Mouse (Mus musculus) layer of hippocampus, adult 9-10 months (tissue): ENCODE measurements around the gene Slc6a16.

ENCODE experiments used
- DNase-seq: peaks from one replicate; pipeline ENCODE4 v3.0.0; 2022; ENCODE audit warnings: low spot score

Gene Slc6a16

DNA sequence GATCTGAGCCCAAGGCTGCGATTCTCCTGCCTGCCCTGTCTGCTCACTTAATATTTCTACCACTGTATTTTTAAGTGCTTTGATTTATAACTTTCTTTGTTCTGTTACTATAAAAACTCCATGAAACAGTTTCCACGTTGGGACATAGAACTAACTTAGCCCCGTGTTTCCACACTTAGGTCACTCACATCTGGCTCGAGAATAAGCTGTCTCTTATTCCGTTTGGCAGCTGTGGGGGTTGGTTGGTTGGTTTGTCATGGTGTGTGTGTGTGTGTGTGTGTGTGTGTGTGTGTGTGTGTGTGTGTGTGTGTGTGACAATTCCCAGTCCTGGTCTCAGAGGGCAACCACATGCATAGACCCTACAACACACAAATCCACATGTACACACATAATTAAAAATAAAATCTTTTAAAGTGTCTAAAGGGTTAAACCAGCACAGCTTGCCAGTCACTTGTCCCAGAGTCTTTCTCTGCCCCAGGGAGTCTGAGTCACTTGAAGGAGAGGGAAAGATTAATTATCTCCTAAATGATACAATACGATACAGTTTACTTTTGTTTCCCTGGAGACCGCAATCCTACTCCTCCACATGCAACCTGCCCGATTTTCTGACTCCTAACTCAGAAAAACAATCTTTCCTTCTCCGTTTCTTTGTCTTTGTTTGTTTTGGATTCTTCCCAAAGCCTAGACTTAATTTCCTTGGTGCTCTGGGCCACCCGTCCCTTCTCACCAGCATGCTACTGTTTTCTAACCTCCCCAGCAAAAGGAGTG lies 72.0 kb downstream of the Slc6a16 start:
- DNase-seq = no peak

DNA sequence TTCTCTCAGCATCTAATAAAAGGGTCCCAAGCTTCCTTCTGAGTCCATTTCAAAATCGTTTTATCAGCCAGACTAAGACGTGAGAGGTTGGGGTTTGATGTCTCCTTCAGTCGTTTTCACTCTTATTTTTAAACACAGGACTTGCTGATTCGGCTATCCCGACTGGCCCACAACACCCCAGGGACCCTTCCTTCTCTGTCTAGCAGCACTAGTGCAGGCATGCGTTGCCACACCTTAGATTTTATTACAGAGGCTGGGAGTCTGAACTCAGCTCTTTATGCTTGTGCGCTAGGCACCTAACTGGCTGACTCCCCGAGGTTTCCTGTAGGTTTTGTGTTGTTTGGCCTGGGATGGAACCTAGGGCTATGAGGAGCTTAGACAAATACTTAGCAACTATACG lies 72.6 kb downstream of the Slc6a16 start:
- DNase-seq = no peak

DNA sequence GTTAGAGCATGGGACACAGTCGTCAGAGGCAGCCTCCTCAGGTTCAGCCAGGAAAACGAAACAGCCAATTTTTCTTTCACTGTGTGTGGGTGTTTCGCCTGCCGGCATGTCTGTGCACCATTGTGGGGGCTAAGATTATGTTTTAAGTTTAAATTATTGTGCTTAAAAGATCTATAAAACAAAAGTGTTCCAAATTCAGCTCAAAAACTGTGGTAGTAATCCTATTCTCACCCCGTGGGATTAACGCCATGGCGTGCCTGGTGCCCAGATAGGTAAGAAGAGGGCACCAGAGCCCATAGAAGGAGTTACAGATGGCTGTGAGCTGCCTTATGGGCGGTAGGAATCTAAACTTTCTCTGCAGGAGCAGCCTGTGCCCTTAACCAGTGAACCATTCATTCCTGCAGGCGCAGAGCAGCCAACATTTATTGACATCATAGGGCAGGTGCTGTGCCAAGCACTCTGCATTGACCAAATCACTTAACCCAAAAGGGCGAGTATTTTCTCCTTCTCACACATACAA lies 74.4 kb downstream of the Slc6a16 start:
- no peak for DNase-seq

DNA sequence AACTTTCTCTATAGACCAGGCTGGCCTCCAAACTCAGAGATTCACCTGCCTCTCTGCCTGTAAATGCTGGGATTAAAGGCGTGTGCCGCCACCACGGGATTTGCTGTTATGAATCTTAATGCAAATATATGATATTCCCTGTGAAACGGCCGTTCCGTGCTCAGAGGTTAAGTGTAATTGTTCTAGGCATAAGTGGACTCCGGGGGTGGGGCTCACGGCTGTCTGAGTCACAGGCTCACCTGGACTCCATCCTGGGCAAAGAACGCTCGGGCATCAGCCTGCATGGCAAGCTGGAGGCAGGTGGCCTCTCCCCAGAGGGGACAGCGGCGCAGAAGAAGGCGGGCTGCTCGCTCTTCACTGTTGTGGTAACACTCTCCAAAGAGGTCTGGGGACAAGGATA lies 75.7 kb downstream of the Slc6a16 start:
- no peak for DNase-seq

DNA sequence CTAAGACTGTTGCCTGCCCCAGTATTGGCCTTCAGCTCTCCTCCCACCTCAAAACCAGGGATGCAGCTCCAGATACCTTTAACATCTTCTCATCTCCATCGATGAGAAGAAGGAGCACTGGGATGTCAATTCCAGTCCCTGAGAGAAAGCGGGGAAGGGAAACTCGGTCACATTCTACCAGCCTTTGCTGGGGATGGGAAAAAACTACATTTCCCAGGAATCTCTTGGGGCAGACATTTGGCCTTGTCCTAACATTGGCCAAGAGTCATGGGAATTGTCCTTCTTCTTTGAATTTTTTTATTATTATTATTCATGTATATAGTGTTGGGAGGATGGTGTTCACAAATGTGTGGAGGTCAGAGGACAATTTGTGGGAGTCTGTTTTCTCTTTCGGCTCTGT lies 81.4 kb downstream of the Slc6a16 start:
- no peak for DNase-seq
